Mouse (Mus musculus) urinary bladder, postnatal 14 days (tissue): ENCODE data around the gene Tnr.

Experiments
- DNase-seq: peaks from one replicate; pipeline ENCODE4 v3.0.0; 2021; ENCODE audit warnings: low spot score

Gene Tnr

GRCm38 (mm10) chr1:159566046-159566445, 42.5 kb downstream of the Tnr start:
- DNase-seq = no peak

DNA sequence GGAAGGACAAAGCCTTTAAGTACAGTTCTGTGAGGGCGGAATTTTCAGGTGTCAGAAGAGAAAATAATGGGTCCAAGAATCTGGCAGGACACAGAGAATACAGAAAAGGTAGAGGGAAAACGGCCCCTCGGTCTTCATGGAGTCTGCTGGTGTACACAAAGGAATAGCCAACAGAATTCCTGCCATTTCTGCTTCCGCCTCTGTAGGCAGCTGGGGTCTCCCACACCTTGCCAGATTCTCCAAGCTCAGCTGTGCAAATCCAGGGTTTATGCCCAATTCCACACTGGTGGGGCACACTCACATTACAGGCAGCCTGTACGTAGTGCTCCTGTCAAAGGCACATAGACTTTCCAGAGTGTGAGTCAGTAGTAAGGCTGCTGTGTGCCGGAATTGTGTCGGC, 43.6 kb downstream of the Tnr start:
- no peak for DNase-seq

DNA sequence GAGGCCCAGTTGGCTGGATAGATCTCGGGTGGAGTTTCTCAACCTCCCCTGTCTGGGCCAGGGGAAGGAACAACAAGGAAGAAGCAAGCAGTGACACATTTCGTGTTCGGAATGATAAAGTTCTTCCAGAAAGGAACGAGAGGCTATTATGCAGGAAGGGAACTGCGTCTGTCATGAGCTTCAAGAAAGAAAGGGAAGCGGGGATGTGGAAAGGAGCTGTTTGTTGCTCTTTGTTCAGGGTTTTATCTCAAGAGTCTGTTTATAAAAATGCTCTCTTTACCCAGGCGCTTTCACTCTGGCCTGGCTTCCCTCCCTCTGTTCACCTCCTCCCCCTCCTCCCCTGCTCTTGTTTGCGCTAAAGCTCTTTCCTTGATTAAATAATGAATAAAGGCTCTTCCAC, 46.7 kb downstream of the Tnr start:
- DNase-seq = no peak

DNA sequence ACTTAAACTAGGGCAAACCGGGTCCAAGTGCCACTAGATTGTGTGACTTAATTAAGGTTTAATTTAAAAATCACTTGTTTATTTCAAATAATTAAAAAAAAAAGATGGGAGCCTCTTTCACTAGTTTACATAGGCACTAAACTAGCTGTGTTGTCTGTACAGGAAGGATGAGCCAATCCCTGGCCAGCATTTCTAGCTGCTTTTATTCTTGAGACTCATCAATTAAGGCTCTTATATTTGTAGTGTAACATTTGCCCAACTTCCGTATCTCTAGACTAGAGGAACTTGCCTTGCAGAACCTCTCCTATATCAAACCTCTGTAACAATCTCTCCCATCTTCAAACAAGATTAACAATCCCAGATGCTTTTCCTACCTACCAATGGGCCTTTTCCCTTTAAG, 47.3 kb downstream of the Tnr start:
- DNase-seq = no peak

- no peak for DNase-seq
These were observed 48.4 kb downstream of the Tnr start for GRCm38 (mm10) chr1:159571951-159572350.

- no peak for DNase-seq
These were observed 49.5 kb downstream of the Tnr start for GRCm38 (mm10) chr1:159573116-159573515.

DNA sequence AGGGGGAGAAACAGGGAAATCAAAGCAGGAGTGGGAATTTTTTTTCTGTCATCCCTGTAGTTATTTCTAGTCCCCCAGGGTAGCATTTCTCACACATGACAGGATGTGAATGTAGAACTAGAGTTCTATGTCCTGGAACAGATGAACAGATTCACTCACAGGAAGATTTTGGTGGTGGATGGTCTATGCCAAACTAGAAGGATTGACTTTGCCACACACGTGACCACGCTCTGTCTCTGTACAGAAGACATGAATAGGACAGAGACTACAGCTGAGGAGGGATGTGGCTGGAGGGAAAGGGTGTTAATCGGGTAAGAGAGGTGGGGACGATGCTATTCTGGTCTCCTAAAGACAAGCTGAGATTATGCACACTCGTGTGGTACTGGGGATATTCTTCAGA, 51.1 kb downstream of the Tnr start:
- DNase-seq = no peak

DNA sequence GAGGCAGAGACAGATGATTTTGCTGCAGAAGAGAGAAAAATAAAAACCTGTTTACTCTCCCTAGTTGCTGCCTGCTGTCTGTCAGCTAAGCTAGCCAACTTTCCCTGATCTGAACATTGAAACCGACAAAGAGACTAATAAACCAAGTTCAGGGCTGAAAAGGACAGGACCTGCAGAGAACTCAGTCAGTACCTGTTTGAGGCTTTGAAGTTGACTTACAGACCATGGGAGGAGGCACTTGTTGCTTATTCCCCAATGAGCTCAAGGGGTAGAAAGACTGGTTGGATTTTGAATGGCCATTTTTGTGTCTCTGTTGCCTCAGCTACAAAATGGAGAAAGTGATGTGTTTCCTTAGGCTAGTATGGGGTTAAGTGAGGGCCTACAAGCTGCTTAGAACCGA, 52.7 kb downstream of the Tnr start:
- no peak for DNase-seq

- no peak for DNase-seq
These were observed 54.8 kb downstream of the Tnr start for GRCm38 (mm10) chr1:159578391-159578790.

DNA sequence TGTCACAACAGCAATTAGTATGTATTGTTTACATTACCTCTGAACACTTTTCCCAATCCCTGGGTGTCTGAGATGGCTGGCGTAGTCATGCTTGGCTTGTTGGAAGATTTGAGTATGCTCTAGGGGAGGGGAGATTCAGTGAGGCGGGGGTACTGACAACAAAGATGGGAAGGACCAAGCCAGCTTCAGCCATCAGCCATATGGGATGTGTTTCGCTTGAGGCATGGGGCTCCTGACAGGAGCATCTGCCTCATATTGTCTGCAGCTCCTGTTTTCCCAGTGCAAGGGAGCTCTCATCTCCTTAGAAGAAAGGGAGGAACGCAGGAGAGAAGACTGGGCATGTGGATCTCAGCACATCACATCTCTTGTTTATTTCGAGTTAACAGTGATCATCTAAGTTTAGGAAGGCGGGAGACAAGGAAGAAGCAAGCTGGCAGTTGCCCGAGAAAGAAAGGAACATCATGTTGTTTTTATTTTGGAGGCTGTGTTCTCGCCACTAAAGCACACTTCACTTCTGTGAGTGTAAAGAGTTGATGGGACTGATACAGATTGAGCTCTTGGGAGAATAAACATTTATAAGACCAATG, 56.9 kb downstream of the Tnr start:
- no peak for DNase-seq

GRCm38 (mm10) chr1:159583877-159584276, 60.3 kb downstream of the Tnr start:
- no peak for DNase-seq

- DNase-seq = no peak
These were observed 65.2 kb downstream of the Tnr start for GRCm38 (mm10) chr1:159588741-159589140.

DNA sequence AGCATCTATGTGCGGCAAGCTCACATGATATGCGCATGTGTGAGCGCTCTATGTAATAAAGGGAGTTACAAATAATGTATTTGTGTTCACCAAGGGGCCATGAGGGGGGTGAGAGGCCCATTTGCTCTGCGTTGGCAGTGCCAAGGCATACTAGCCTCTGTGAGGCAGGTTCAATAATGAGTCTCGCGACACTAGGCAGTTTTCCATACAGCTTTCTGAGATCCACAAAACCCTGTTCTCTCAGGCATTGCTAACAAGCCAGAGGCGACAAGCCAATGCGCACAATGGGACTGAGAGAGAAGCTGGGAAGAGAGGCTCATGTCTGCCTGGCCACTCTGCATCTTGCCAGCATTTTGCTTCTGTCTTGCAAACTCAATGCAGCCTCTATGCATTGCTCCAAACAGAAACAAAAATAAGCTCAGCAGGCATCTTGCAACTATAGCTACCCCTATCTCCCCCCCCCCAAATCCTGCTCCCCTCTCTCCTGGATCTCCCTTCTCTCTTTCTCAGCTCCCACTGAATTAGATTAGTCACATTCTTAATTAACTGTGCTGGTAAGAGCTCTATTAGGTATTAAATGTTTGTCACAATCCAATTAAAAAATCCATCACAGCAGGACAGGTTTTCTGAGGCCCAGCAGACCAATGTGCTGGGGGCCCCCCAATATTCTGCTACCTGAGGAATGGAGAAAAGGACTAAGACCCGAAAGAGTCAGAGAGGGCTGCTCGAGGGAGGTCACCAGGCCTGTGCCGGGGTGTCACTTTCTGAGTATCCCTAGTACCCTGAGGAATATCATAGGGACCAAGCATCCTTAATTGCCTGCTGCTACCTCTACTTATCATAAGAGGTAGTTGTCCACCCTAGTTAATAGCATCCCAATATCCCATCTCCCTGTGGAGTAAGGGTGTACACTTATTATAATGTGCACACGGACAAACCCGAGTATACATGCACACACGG, 70.8 kb downstream of the Tnr start:
- no peak for DNase-seq

DNA sequence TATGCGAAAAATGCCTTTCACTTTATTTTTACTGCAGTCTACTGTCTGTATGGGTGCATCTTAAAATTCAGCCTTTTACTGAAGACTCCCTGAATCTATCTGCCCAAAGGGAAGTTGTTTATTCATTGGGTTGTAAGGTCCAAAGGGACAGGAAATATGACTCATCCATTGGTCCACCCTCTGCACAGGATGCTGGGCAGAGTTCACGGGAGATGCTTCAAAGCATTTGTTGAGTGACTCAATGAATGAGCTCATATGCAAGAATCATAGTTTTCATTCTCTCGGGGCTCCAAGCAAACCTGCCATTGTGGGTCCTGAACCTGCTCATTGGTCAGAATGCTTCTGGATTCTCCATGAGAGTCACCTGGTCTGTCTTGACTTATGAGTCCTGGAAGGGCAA, 72.2 kb downstream of the Tnr start:
- DNase-seq = no peak

GRCm38 (mm10) chr1:159596640-159597039, 73.1 kb downstream of the Tnr start:
- DNase-seq = no peak

- no peak for DNase-seq
These were observed 90.0 kb downstream of the Tnr start for GRCm38 (mm10) chr1:159613561-159613960.

- DNase-seq = no peak
These were observed 90.6 kb downstream of the Tnr start for GRCm38 (mm10) chr1:159614062-159614601.

- DNase-seq = no peak
These were observed 91.3 kb downstream of the Tnr start for GRCm38 (mm10) chr1:159614644-159615431.

GRCm38 (mm10) chr1:159615686-159616085, 92.1 kb downstream of the Tnr start:
- no peak for DNase-seq

DNA sequence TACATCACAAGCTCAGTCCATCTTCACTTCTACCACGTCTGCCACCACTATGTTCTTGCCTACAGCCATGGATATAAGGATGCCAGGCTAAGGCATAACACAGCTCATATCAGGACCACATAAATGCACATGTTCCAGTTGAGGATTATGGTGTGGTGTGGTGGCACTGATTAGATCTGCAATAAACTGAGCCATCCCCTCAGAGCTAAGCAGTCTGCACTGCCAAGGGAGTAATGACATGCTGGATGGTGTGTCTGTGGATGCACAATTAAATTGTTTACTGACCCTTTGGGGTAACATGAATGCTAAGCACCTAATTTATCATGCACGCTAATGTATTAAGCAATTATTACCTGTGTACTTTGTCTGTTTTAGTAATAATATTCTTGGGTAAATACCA, 95.6 kb downstream of the Tnr start:
- DNase-seq = no peak

DNA sequence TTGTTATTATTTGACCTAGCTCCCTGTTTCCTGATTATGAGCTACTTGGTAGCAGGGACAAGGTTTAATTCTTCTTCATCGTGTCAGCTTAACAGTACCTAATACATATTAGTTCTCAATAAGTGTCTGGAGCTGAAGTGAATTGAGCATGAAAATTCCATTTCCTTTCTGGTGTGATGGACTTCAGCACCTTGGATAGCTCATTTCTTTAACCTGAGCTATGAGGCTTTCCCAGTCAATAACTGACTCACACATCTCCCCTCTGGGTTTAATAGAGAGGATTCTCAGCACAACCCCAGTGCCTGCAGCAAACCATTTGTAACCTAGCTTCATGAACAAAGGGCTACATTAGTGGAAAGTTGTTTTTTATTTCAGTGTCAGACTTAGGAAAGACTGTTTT, 97.8 kb downstream of the Tnr start:
- no peak for DNase-seq

DNA sequence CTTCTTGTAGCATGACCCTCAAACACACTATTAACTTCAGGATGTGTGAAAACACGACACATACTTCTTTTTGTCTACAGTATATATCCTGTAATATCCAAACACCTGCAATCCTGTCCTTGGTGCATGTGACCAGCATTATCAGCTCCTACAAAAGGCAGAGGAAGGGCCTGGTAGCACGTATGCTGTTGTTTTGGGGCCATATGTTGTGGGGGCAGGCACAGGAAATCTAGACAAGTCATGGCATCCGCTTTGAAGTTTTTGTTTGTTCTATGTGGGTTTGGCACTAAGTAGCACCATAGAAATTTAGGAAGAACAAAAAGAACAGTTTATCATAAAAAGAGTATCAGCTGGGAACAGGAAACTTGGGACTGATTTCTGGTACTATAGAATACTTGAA, 105.5 kb downstream of the Tnr start:
- DNase-seq = no peak
